Mouse (Mus musculus) heart, postnatal 25 days (tissue): ENCODE data around the gene Wdr81. TPM values are rescaled to one million over a fixed set of nuclear protein-coding genes. Genes with fewer than 3 reads are reported as not detected.

Source experiments
- DNase-seq: peaks from one replicate; pipeline ENCODE4 v3.0.0; 2022; ENCODE audit warnings: low spot score
- intact Hi-C: fragments of 180-260 bp; cut with DNase I; formaldehyde crosslinking; loops from one replicate; pipeline ENCODE4 v1.15.1; 2025
- total RNA-seq, 2 experiments: library from RNA; stranded (reverse); gene quantifications; 2 replicates each; pipeline ENCODE4 v1.2.3; 2021

Gene Wdr81
- 1 to 10 TPM; 7.7 to 9.1 TPM for total RNA-seq

DNA sequence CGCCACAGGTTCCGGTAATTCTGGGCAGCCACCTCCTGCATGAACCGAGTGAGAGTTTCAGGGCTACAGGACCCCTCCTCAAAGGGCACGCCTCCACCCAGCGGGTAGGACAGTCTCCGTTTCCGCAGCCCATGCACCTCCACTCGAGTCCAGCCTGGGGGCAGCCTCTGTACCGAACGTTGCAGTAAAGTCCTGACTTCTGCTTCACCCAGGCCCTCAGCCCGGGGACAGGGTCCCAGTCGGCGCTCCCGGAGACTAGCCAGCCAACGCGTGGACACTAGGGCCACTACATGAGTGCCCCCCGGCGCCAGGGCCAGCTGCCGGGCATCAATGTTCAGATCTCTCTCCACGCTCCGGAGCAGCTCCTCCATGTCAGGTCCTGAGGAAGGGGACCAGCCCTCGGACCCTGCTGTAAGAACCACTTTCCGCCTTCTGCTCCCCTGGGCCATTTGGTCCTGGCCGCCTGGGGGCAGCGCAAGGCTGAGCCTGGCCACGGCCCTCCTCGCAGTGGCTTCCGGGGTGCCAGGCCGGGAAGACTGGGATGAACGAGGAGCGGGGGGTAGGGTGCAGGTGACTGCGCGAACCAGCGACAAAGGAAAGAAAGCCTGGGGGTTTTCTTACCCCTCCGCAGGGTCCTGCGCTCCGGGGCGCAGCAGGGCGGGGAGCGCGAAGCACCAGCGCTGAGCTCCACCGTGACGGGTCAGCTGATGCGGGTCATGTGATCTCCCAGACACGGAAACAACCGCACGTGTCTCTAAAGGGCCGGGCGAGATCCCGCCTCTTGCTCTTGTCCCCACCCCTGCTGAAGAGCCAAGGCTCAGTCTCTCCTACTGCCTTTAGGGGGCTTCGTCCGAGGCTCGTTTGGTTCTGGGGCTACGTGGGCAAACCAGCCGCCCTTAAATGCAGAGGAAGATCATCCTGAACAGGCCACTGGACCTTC is at the start of gene Wdr81:
TSS of gene Wdr81 (minus strand) at position 727 of the 940 bp plus-strand sequence.
- intact Hi-C loops: no loop called here

DNA sequence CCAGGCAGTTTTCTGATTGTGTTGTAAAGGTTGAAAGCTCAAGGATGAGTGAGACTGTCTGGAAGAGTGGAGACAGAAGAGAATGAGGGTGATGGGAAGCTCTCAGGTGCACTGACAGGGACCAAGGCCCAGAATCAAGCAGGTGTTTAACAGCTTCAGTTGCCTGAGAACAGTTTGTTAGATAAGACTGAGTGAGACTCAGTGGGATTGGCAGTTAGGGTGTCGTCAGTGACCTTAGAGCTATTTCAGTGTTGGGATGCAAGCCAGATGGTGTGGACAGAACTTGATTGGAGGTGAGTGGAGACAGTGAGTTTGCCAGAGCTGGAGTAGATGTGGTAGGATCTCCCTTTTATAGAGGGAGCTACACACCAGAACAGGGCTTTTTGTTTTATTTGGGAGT is 43.6 kb upstream of the Wdr81 start:
- intact Hi-C loops: no loop called here
- no peak for DNase-seq

More for the DNA sequence above, at the start of gene Wdr81:
- peak; percentile 81 for DNase-seq

- intact Hi-C loops: no loop called here
Measured at GRCm38 (mm10) chr11:75494296-75495049, 40.0 kb upstream of the Wdr81 start.

GRCm38 (mm10) chr11:75487496-75487895 is 33.0 kb upstream of the Wdr81 start:
- intact Hi-C loops: loop anchor here (5.0 to 10.0 kb wide), 2 partner anchors 85 to 313 kb away; partner anchors contain the start of gene Ovca2
- no peak for DNase-seq

More at GRCm38 (mm10) chr11:75494296-75495049, 40.0 kb upstream of the Wdr81 start:
- DNase-seq: no peak

DNA sequence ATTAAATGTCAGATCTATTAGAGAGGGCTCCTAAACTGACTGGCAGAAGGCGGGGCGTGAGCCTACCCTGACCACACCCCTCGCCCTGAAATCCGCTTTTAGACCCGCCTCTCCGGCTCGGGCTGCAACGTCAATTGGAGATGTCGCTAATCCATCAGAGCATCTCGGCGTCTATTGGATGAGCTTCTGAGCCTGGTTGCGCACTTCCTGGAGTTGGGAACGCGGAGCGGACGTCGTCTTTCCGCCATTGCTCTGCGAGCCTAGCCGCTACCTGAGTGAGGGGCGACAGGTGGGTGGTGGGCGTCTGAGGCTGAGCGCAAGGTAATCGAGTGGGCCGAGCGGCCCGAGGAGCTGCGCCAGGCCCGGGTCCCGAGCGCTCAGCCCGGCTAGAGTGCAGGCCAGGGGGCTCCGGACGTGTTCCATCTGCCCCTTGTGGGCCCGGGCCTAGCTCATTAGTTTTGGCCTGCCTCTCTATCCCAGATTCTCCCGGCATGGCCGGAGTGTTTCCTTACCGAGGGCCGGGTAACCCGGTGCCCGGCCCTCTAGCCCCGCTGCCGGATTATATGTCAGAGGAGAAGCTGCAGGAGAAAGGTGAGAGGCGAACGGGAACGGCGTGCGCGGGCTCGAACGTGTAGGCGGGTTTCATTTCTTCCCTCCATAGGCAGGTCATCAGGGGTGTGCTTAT is 32.2 kb upstream of the Wdr81 start, which contains the start of gene Prpf8:
TSS of gene Prpf8 (plus strand) at position 216 of the 685 bp plus-strand sequence.
- DNase-seq: peak; percentile 97
- intact Hi-C loops: loop anchor here (5.0 to 10.0 kb wide), 2 partner anchors 84 to 312 kb away; partner anchors contain the start of gene Ovca2

GRCm38 (mm10) chr11:75486192-75486591 is 31.7 kb upstream of the Wdr81 start:
- intact Hi-C loops: loop anchor here (5.0 to 10.0 kb wide), 2 partner anchors 84 to 311 kb away; partner anchors contain the start of gene Ovca2

GRCm38 (mm10) chr11:75473376-75473775 is 18.9 kb upstream of the Wdr81 start:
- intact Hi-C loops: no loop called here
- no peak for DNase-seq

More at GRCm38 (mm10) chr11:75486192-75486591, 31.7 kb upstream of the Wdr81 start:
- DNase-seq: no peak

- intact Hi-C loops: no loop called here
- no peak for DNase-seq
Measured at GRCm38 (mm10) chr11:75472469-75473081, 18.1 kb upstream of the Wdr81 start.

DNA sequence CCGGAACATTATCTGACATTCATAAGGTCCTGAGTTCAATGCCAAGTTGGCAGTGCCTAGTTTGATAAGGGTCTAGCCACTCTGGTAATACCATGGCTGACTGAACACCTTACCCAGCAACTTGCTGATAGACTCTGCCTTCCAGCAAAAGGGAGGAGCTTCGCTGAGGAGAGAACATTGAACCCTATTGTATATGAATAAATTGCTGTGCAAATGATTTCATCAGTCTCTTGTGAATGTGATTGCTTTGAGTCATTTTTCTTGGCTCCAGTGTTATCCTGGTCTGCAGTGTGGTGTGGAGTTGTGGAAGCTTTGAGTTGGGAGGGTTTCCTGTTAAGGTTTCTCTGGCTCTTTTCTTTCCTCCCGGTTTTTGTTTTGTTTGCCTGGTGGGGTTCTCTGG is 16.2 kb upstream of the Wdr81 start:
- no peak for DNase-seq
- intact Hi-C loops: no loop called here

DNA sequence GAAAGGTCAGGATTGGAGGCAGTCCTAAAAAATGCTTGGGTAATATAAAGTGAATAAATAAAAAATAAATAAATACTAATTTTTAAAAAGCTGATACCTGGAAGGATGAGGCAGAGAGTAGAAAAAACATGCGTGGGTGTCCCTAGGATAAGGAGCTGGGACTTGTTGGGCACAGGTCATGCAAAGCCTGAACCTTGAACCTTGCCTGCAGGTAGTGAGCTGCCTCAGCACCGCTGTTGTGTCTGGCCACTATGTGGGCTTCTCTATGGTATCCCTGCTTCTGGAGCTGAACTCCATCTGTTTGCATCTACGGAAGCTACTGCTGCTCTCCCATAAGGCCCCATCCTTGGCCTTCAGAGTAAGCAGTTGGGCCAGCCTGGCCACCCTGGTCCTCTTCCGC is 14.7 kb upstream of the Wdr81 start:
- no peak for DNase-seq
- intact Hi-C loops: no loop called here

DNA sequence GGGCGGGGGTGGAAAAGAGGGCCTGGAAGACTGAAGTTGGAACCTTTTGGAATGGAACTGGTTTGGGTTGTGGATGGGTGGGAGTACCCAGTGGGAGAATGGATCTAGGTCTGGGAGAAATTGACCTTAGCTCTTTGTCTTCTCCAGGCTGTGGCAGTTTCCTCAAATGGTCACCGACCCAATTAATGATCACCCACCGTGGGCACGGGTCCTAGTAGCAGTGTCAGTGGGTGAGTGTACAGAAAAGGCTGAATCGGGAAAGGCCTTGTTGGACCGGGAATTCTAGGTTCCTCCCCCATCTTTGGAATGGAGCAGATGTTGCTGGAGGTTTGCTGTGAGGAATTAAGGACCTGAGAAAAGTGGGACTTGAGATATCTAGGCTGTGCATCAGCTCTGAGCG is 13.9 kb upstream of the Wdr81 start:
- DNase-seq: no peak
- intact Hi-C loops: no loop called here

GRCm38 (mm10) chr11:75467512-75468215 is 13.1 kb upstream of the Wdr81 start:
- peak; percentile 73 for DNase-seq
- intact Hi-C loops: no loop called here

DNA sequence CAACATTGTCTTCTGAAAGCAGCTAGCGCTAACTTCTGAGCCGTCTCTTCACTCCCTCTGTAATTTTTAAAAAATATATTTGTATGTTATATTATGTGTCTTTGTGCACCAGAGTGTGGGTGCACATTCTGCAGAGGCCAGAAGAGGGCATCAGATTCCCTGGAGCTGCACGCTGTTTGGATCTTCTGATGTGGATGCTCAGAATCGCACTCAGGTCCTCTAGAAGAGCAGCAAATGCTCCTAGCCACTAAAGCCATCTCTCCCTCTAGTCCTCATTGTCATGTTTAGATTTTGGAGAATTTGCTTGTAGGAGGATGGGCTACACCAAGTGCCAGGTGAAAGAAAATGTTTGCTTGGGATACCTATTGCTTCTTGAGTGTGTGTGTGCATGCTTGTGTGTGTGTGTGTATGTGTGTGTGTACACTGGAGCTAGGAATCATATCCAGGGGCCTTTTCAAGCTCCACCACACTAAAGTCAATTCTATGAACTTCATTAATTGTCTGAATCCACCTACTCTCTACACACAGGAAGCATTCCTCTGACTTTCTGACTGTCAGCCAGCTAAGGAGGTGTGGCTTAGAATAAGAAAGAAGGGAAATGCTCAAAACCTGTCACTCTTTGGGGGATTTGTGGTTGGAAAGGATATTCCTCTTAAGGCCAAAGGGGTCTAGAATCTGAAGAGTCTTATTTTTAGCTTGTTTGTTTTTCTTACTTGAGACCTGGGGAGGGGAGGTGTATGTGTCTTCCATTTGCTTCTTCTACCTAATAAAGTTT is 12.4 kb upstream of the Wdr81 start:
- no peak for DNase-seq
- intact Hi-C loops: no loop called here

DNA sequence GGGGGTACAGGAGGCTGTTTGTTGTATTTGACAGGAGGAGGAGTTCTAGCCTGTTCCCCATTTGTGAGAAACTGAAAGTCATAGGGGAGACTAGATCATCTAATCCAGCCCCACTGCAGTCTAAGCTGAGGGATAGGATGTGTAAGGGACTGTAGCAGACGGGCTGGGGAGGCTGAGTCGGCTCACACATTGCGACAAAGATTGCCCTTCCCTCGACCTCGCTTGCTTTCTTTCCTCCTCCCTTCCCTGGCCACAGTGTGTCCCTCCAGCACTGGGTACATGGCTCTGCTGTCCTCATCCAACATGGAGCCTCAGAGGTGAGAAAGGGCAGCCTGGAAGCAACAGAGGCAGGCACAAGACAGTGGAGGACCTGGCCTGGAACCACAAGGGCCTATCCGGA is 10.5 kb upstream of the Wdr81 start:
- intact Hi-C loops: no loop called here
- DNase-seq: no peak

GRCm38 (mm10) chr11:75464417-75464816 is 9.9 kb upstream of the Wdr81 start:
- no peak for DNase-seq
- intact Hi-C loops: loop anchor here (5.0 kb wide), 1 partner anchor 117 kb away; the partner anchor contains the start of genes Rpa1 and Smyd4

DNA sequence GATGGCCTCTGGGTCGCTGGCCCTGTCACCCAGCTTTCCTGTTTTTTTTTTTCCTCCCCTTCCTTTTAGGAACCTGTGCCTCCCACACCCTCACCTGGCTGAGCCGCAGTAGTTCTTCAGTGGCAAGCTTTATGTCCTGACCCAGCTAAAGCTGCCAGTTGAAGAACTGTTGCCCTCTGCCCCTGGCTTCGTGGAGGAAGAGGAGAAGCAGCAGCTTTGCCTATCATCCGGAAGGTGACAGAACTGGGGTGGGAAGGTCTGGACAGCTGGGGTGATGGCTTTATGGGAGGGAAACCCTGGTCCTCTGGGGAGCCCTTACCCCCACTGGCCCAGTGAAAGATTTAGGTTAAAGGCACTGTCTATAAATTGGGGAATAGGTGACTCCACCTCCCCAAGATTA is 9.1 kb upstream of the Wdr81 start:
- DNase-seq: no peak
- intact Hi-C loops: loop anchor here (5.0 kb wide), 1 partner anchor 116 kb away; the partner anchor contains the start of genes Rpa1 and Smyd4

DNA sequence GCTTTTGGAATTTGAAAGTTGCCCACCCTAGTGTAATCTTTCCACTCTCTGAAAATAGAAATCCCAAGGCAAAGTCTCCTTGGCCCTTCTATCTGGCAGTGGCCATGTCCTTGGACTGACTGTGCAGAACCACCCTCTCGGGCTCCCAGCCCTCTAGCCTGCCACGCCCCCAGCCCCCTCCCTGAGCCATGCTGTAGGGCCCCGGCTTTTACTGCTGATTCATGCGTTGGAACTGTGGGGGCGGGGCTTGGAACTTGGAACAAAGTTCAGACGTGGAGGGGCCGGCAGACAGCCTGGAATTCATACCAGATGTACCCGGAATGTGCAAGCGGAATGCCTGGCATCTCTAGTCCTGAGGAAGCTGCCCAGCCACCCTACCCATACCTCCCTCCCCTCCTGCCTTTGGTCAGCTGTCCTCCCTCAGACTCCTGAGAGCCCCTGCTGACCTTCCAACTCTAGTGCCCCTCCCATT is 8.4 kb upstream of the Wdr81 start:
- DNase-seq: peak; percentile 87
- intact Hi-C loops: loop anchor here (5.0 kb wide), 1 partner anchor 116 kb away; the partner anchor contains the start of genes Rpa1 and Smyd4
